Comparison of ENCODE assay signal across 10 mouse cellular contexts in the genomic region with DNA sequence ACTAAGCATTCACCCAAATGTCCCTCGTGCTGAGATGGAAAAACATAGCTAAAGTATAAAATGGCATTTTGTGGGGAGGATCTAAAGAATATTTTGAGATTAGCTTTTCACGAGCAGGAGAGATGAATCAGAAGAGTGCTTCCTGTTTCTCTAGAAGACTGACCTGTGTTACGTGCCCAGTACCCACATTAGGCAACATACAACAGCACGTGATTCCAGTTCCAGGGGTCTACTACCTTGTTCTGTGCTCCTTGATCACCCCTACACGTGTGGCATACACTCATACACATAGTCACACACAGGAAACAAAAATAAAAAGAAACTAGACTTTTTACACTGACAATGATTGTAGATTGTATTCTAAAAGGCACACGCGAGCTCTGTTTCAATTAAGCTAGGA. TPM values are rescaled to one million over a fixed set of nuclear protein-coding genes. Genes with fewer than 3 reads are reported as not detected.
DNase-seq lines count a peak whose midpoint lies in the region; ATAC-seq and TF ChIP-seq lines count a peak whose summit lies in the region.
"Had no signal": no experiment of that assay in that cellular context is flagged by ENCODE, and none has a peak within 500 bp of the region (broad histone marks: within the 10 kb centered on the region; RNA-seq: fewer than 3 reads in every experiment).

No protein-coding gene starts in this region.

- peak overlapping the region; percentile 92 for H3K4me2 ChIP-seq in kidney, embryonic 15.5 days
- peak overlapping the region; percentile 96 for H3K4me2 ChIP-seq in midbrain, embryonic 15.5 days

- no peaks in the 10 kb centered on the region for H3K27me3 ChIP-seq in kidney, embryonic 15.5 days
- H3K27me3 ChIP-seq in embryonic facial prominence, embryonic 10.5 days (replicated peaks; ENCODE audit: low read depth, poor library complexity, severe bottlenecking), result no peaks in the 10 kb centered on the region
- no peaks in the 10 kb centered on the region for H3K27me3 ChIP-seq in midbrain, embryonic 15.5 days (replicated peaks)
- no peaks in the 10 kb centered on the region for H3K27me3 ChIP-seq in thymus, adult 2 months (ENCODE audit: control insufficient read depth, insufficient read depth, low read length)

- WGBS in kidney, embryonic 15.5 days, result 77% methylated on average over 7 of the region's 7 CpGs
- WGBS in embryonic facial prominence, embryonic 10.5 days, result 76% methylated on average over 7 of the region's 7 CpGs
- 82% methylated on average over 7 of the region's 7 CpGs for WGBS in midbrain, embryonic 15.5 days
- 73% methylated on average over 7 of the region's 7 CpGs for WGBS in thymus, adult 2 months

- no peak for TF ChIP-seq POLR2A in thymus, adult 2 months (IDR thresholded peaks at IDR 0.05; ENCODE audit: control insufficient read depth, extremely low read depth, insufficient read depth, low read length, poor library complexity)

- DNase-seq in kidney, adult 18-20 months, result no peak
- DNase-seq in embryonic facial prominence, embryonic 10.5 days (ENCODE audit: low spot score), result no peak
- DNase-seq in induced T-regulatory cell, adult 2 months (ENCODE audit: low read depth), result peak; percentile 13
- no peak for DNase-seq in thymus, adult 2 months
- no peak for DNase-seq in cerebellum, adult 11 months
- DNase-seq in layer of hippocampus, postnatal 10 days (ENCODE audit: low spot score in 2 of 2), result no peak
- DNase-seq: cerebellum, adult 11-12 months; right cerebral cortex, postnatal 4 days had no signal

- ATAC-seq in kidney, embryonic 15.5 days (replicated peaks; ENCODE audit: low FRiP score), result no peak
- ATAC-seq in midbrain, embryonic 15.5 days (replicated peaks), result no peak

- H3K9ac ChIP-seq in kidney, embryonic 15.5 days, result no peak overlapping the region
- no peak overlapping the region for H3K9ac ChIP-seq in midbrain, embryonic 15.5 days

- H3K4me1 ChIP-seq in kidney, embryonic 15.5 days, result peaks cover 19% of the 10 kb centered on the region
- H3K4me1 ChIP-seq in embryonic facial prominence, embryonic 10.5 days, result peaks cover 20% of the 10 kb centered on the region
- peaks cover 24% of the 10 kb centered on the region for H3K4me1 ChIP-seq in midbrain, embryonic 15.5 days
- H3K4me1 ChIP-seq in thymus, adult 2 months (replicated peaks; ENCODE audit: control insufficient read depth, insufficient read depth, low read length), result peaks cover 10% of the 10 kb centered on the region

- H3K4me3 ChIP-seq in kidney, embryonic 15.5 days (replicated peaks), result peak overlapping the region; percentile 63
- H3K4me3 ChIP-seq in embryonic facial prominence, embryonic 10.5 days, result peak overlapping the region; percentile 88
- peak overlapping the region; percentile 75; the same call in 1 of the 2 replicates for H3K4me3 ChIP-seq in midbrain, embryonic 15.5 days
- H3K4me3 ChIP-seq in thymus, adult 2 months (ENCODE audit: control insufficient read depth, insufficient read depth, low read length), result no peak overlapping the region

- H3K9me3 ChIP-seq in kidney, embryonic 15.5 days (replicated peaks), result no peaks in the 10 kb centered on the region
- no peaks in the 10 kb centered on the region for H3K9me3 ChIP-seq in embryonic facial prominence, embryonic 10.5 days
- H3K9me3 ChIP-seq in midbrain, embryonic 15.5 days, result no peaks in the 10 kb centered on the region

- peaks cover 24% of the 10 kb centered on the region for H3K36me3 ChIP-seq in kidney, embryonic 15.5 days
- H3K36me3 ChIP-seq in embryonic facial prominence, embryonic 10.5 days (replicated peaks), result peaks cover 20% of the 10 kb centered on the region
- H3K36me3 ChIP-seq in midbrain, embryonic 15.5 days (replicated peaks), result peaks cover 15% of the 10 kb centered on the region
- H3K36me3 ChIP-seq in thymus, adult 2 months (ENCODE audit: control insufficient read depth, insufficient read depth, low read length), result peaks cover 9% of the 10 kb centered on the region

- TF ChIP-seq CTCF in thymus, adult 2 months (IDR thresholded peaks at IDR 0.05; ENCODE audit: borderline replicate concordance, control insufficient read depth, extremely low read depth, insufficient read depth, low read length, poor library complexity), result no peak

- H3K27ac ChIP-seq in kidney, embryonic 15.5 days, result no peak overlapping the region
- H3K27ac ChIP-seq in embryonic facial prominence, embryonic 10.5 days (replicated peaks), result no peak overlapping the region
- H3K27ac ChIP-seq in midbrain, embryonic 15.5 days, result no peak overlapping the region
- no peak overlapping the region for H3K27ac ChIP-seq in thymus, adult 2 months (ENCODE audit: control insufficient read depth, insufficient read depth, low read length)

RNA-seq across cellular contexts. Expression of a gene that starts 1.3 kb away (rescaled TPM):
- 8.1 and 9.9 TPM in 2 replicates for polyA plus RNA-seq in kidney, embryonic 15.5 days (2015; fragmentation: Nextera tagmentation; extraction: Ambion mirVana)
- polyA plus RNA-seq in embryonic facial prominence, embryonic 10.5 days (2016; fragmentation: Nextera tagmentation; extraction: Ambion mirVana), result 7.1 and 9.0 TPM in 2 replicates
- polyA plus RNA-seq in midbrain, embryonic 15.5 days (2015; fragmentation: Nextera tagmentation; extraction: Ambion mirVana), result 15.7 and 17.0 TPM in 2 replicates
- polyA plus RNA-seq in thymus, adult 2 months (2012; rRNA removed), result 7.2 and 7.6 TPM in 2 replicates
- total RNA-seq in layer of hippocampus, postnatal 10 days (2021), result 1 to 10 TPM; 9.4 to 9.9 TPM

RNA-seq across cellular contexts. Expression of a gene that starts 4.0 kb away (rescaled TPM):
- polyA plus RNA-seq in kidney, embryonic 15.5 days (2015; fragmentation: Nextera tagmentation; extraction: Ambion mirVana), result 14.1 and 14.4 TPM in 2 replicates
- polyA plus RNA-seq in embryonic facial prominence, embryonic 10.5 days (2016; fragmentation: Nextera tagmentation; extraction: Ambion mirVana), result 17.8 and 19.5 TPM in 2 replicates
- polyA plus RNA-seq in midbrain, embryonic 15.5 days (2015; fragmentation: Nextera tagmentation; extraction: Ambion mirVana), result 16.2 and 17.2 TPM in 2 replicates
- 5.0 and 5.1 TPM in 2 replicates for polyA plus RNA-seq in thymus, adult 2 months (2012; rRNA removed)
- total RNA-seq in layer of hippocampus, postnatal 10 days (2021), result 10 to 100 TPM; 14.3 to 14.8 TPM

RNA-seq across cellular contexts. Expression of a gene that starts 8.5 kb away (rescaled TPM):
- 744 and 779 TPM in 2 replicates for polyA plus RNA-seq in kidney, embryonic 15.5 days (2015; fragmentation: Nextera tagmentation; extraction: Ambion mirVana)
- 523 and 540 TPM in 2 replicates for polyA plus RNA-seq in embryonic facial prominence, embryonic 10.5 days (2016; fragmentation: Nextera tagmentation; extraction: Ambion mirVana)
- 604 and 630 TPM in 2 replicates for polyA plus RNA-seq in midbrain, embryonic 15.5 days (2015; fragmentation: Nextera tagmentation; extraction: Ambion mirVana)
- 129 and 175 TPM in 2 replicates for polyA plus RNA-seq in thymus, adult 2 months (2012; rRNA removed)
- total RNA-seq in layer of hippocampus, postnatal 10 days (2021), result 100 to 1,000 TPM; 318 to 327 TPM

RNA-seq across cellular contexts. Expression of a gene that starts 31.1 kb away (rescaled TPM):
- polyA plus RNA-seq in kidney, embryonic 15.5 days (2015; fragmentation: Nextera tagmentation; extraction: Ambion mirVana), result 31.3 and 34.5 TPM in 2 replicates
- polyA plus RNA-seq in embryonic facial prominence, embryonic 10.5 days (2016; fragmentation: Nextera tagmentation; extraction: Ambion mirVana), result 31.2 and 31.4 TPM in 2 replicates
- 31.4 and 34.1 TPM in 2 replicates for polyA plus RNA-seq in midbrain, embryonic 15.5 days (2015; fragmentation: Nextera tagmentation; extraction: Ambion mirVana)
- polyA plus RNA-seq in thymus, adult 2 months (2012; rRNA removed), result 18.2 and 22.1 TPM in 2 replicates
- total RNA-seq in layer of hippocampus, postnatal 10 days (2021), result 10 to 100 TPM; 24.5 to 25.4 TPM

RNA-seq across cellular contexts. Expression of a gene that starts 33.4 kb away (rescaled TPM):
- 52.0 and 57.6 TPM in 2 replicates for polyA plus RNA-seq in kidney, embryonic 15.5 days (2015; fragmentation: Nextera tagmentation; extraction: Ambion mirVana)
- 87.0 and 91.9 TPM in 2 replicates for polyA plus RNA-seq in embryonic facial prominence, embryonic 10.5 days (2016; fragmentation: Nextera tagmentation; extraction: Ambion mirVana)
- polyA plus RNA-seq in midbrain, embryonic 15.5 days (2015; fragmentation: Nextera tagmentation; extraction: Ambion mirVana), result 53.6 and 57.7 TPM in 2 replicates
- polyA plus RNA-seq in thymus, adult 2 months (2012; rRNA removed), result 63.5 and 66.0 TPM in 2 replicates
- 10 to 100 TPM; 29.7 to 30.5 TPM for total RNA-seq in layer of hippocampus, postnatal 10 days (2021)
